Mouse (Mus musculus): ENCODE results near the gene Klk1b1. TPM values are rescaled to one million over a fixed set of nuclear protein-coding genes. Genes with fewer than 3 reads are reported as not detected.
"Not testable (repeated sequence)": the region's sequence is repeated elsewhere in the genome, so short reads cannot be mapped to it uniquely, and the experiment has no call there.

Klk1b1 gene
- total RNA-seq, 2 experiments from 2014 or later = not detected

DNA sequence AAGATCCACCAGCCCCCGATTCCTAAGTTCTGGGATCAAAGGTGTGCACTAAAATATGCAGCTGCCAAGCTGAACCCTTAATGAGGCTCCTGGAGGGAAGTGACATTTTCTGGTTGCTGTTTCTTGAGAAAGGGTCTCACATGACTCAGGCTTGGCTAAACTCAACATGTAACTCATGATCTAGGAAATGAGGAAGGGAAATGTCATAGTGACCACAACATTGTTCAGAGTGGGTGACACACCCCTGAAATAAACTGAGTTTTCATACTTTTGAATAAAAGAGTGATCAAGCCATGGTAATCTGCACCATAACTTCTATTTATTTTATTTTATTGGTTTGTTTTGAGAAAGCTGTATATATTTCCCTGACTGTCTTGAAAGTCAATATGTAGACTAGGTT lies 28.3 kb downstream of the Klk1b1 start:
- not testable (repeated sequence) for ATAC-seq (replicated peaks; ENCODE audit: low FRiP score, poor library complexity, severe bottlenecking)

DNA sequence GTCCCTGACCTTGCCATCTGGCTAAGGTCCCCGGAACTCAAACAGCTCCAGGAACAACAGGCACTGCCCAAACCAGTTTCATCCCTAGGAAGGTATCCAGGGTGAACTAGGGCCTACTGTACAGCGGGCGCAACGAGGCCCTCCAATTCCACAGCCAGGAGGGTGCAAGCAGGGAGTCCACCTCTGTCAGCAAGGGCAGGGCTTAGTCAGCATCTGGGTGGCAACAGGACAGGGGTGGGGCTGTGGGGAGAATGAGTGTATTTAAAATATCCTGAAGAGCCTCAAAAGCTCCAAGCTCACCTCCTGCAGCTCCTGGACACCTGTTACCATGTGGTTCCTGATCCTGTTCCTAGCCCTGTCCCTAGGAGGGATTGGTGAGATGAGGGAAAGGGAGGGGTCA lies 29.0 kb downstream of the Klk1b1 start, which contains the start of gene Klk1b11:
Gene Klk1b11 (plus strand): TSS at position 301 of the 400 bp plus-strand sequence.
- ATAC-seq (replicated peaks; ENCODE audit: low FRiP score, poor library complexity, severe bottlenecking) = not testable (repeated sequence)

GRCm38 (mm10) chr7:44004847-44005246 lies 38.3 kb downstream of the Klk1b1 start:
- no peak for ATAC-seq (replicated peaks; ENCODE audit: low FRiP score, poor library complexity, severe bottlenecking)

DNA sequence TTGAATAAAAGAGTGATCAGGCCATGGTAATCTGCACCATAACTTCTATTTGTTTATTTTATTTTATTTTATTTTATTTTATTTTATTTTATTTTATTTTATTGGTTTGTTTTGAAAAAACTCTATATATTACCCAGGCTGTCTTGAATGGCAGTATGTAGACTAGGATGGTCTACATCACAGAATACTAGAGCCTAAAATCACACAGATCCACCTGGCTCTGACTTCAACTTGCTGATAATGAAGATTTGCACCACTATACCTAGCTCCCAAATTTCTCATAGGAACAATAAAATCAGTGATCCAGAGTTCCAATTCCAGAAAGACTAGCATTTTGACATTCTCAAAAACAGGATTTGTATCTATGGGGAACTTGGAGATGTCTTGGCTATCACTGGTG lies 45.3 kb downstream of the Klk1b1 start, which contains the start of gene Klk1b26:
Gene Klk1b26 (plus strand): TSS at position 301 of the 400 bp plus-strand sequence.
- not testable (repeated sequence) for ATAC-seq (replicated peaks; ENCODE audit: low FRiP score, poor library complexity, severe bottlenecking)

DNA sequence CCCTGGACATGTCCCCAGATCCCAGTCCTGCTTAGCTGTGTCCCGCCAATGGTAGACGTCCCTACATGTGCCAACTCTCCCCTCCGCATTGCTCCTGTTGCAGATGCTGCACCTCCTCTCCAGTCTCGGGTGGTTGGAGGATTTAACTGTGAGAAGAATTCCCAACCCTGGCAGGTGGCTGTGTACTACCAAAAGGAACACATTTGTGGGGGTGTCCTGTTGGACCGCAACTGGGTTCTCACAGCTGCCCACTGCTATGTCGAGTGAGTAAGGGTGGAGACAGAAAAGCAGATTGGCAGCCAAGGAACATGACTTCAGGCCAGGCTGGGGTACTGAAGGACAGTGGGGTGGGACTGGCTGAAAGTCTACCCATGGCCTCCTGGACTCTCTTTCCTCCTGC lies 48.1 kb downstream of the Klk1b1 start:
- ATAC-seq (replicated peaks; ENCODE audit: low FRiP score, poor library complexity, severe bottlenecking) = not testable (repeated sequence)

DNA sequence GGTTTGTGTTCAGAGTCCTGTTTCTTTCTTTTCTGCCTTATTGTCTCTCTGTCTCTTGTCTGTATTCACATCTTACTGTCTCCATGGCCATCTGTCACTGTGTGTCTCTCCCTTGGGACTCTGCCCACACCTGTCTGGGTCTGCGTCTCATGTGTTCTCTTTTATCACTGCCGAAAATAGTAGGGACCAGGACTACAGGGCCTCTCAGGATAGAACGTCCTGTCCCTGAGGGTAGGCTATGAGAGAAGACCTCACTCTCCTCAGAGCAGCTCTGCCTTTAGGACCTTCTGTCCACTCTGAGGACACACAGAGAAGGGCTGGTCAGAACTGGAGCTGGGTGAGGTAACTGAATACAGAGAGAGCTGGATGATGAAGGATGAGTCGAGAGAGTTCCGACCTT lies 48.5 kb downstream of the Klk1b1 start:
- no peak for ATAC-seq (replicated peaks; ENCODE audit: low FRiP score, poor library complexity, severe bottlenecking)

Other genes starting within 250 kb of the Klk1b1 start
- not detected in 2 replicates for gene Klk12, start 197.9 kb upstream of the Klk1b1 start, total RNA-seq (2015; ENCODE audit: low replicate concordance)
- not detected in 2 replicates for gene Klk12, start 197.9 kb upstream of the Klk1b1 start, total RNA-seq (2017; ENCODE audit: low replicate concordance)
- gene Klk11, start 192.1 kb upstream of the Klk1b1 start, total RNA-seq (2015; ENCODE audit: low replicate concordance) = not detected in 2 replicates
- gene Klk11, start 192.1 kb upstream of the Klk1b1 start, total RNA-seq (2017; ENCODE audit: low replicate concordance) = not detected in 2 replicates
- not detected in 2 replicates for gene Klk10, start 185.7 kb upstream of the Klk1b1 start, total RNA-seq (2015; ENCODE audit: low replicate concordance)
- not detected in 2 replicates for gene Klk10, start 185.7 kb upstream of the Klk1b1 start, total RNA-seq (2017; ENCODE audit: low replicate concordance)
- gene Klk9, start 174.9 kb upstream of the Klk1b1 start, total RNA-seq (2015; ENCODE audit: low replicate concordance) = not detected in 2 replicates
- not detected in 2 replicates for gene Klk9, start 174.9 kb upstream of the Klk1b1 start, total RNA-seq (2017; ENCODE audit: low replicate concordance)
- gene Klk8, start 169.2 kb upstream of the Klk1b1 start, total RNA-seq (2015; ENCODE audit: low replicate concordance) = 6.1 TPM in 1 of 2 replicates, not detected in the other
- 0.56 and 8.3 TPM in 2 replicates for gene Klk8, start 169.2 kb upstream of the Klk1b1 start, total RNA-seq (2017; ENCODE audit: low replicate concordance)
- not detected in 2 replicates for gene Klk7, start 155.5 kb upstream of the Klk1b1 start, total RNA-seq (2015; ENCODE audit: low replicate concordance)
- gene Klk7, start 155.5 kb upstream of the Klk1b1 start, total RNA-seq (2017; ENCODE audit: low replicate concordance) = not detected in 2 replicates
- gene Klk6, start 142.3 kb upstream of the Klk1b1 start, total RNA-seq (2015; ENCODE audit: low replicate concordance) = not detected in 2 replicates
- gene Klk6, start 142.3 kb upstream of the Klk1b1 start, total RNA-seq (2017; ENCODE audit: low replicate concordance) = not detected in 2 replicates
- not detected in 2 replicates for gene Klk5, start 124.8 kb upstream of the Klk1b1 start, total RNA-seq (2015; ENCODE audit: low replicate concordance)
- not detected in 2 replicates for gene Klk5, start 124.8 kb upstream of the Klk1b1 start, total RNA-seq (2017; ENCODE audit: low replicate concordance)
- not detected in 2 replicates for gene Klk4, start 85.6 kb upstream of the Klk1b1 start, total RNA-seq (2015; ENCODE audit: low replicate concordance)
- gene Klk4, start 85.6 kb upstream of the Klk1b1 start, total RNA-seq (2017; ENCODE audit: low replicate concordance) = not detected in 2 replicates
- gene Klk15, start 33.0 kb upstream of the Klk1b1 start, total RNA-seq (2015; ENCODE audit: low replicate concordance) = not detected in 2 replicates
- not detected in 2 replicates for gene Klk15, start 33.0 kb upstream of the Klk1b1 start, total RNA-seq (2017; ENCODE audit: low replicate concordance)
- not detected in 2 replicates for gene Klk1b8, start 16.1 kb upstream of the Klk1b1 start, total RNA-seq (2015; ENCODE audit: low replicate concordance)
- gene Klk1b8, start 16.1 kb upstream of the Klk1b1 start, total RNA-seq (2017; ENCODE audit: low replicate concordance) = not detected in 2 replicates
- not detected in 2 replicates for gene Klk1b9, start 9.3 kb downstream of the Klk1b1 start, total RNA-seq (2015; ENCODE audit: low replicate concordance)
- not detected in 2 replicates for gene Klk1b9, start 9.3 kb downstream of the Klk1b1 start, total RNA-seq (2017; ENCODE audit: low replicate concordance)
- not detected in 2 replicates for gene Klk1b11, start 29.1 kb downstream of the Klk1b1 start, total RNA-seq (2015; ENCODE audit: low replicate concordance)
- not detected in 2 replicates for gene Klk1b11, start 29.1 kb downstream of the Klk1b1 start, total RNA-seq (2017; ENCODE audit: low replicate concordance)
- not detected in 2 replicates for gene Klk1b26, start 45.4 kb downstream of the Klk1b1 start, total RNA-seq (2015; ENCODE audit: low replicate concordance)
- gene Klk1b26, start 45.4 kb downstream of the Klk1b1 start, total RNA-seq (2017; ENCODE audit: low replicate concordance) = not detected in 2 replicates
- not detected in 2 replicates for gene Klk1b27, start 85.5 kb downstream of the Klk1b1 start, total RNA-seq (2015; ENCODE audit: low replicate concordance)
- not detected in 2 replicates for gene Klk1b27, start 85.5 kb downstream of the Klk1b1 start, total RNA-seq (2017; ENCODE audit: low replicate concordance)
- gene Klk1b21, start 135.6 kb downstream of the Klk1b1 start, total RNA-seq (2015; ENCODE audit: low replicate concordance) = not detected in 2 replicates
- not detected in 2 replicates for gene Klk1b21, start 135.6 kb downstream of the Klk1b1 start, total RNA-seq (2017; ENCODE audit: low replicate concordance)
- not detected in 2 replicates for gene Klk1b22, start 145.9 kb downstream of the Klk1b1 start, total RNA-seq (2015; ENCODE audit: low replicate concordance)
- not detected in 2 replicates for gene Klk1b22, start 145.9 kb downstream of the Klk1b1 start, total RNA-seq (2017; ENCODE audit: low replicate concordance)
- gene Klk1b16, start 170.0 kb downstream of the Klk1b1 start, total RNA-seq (2015; ENCODE audit: low replicate concordance) = not detected in 2 replicates
- gene Klk1b16, start 170.0 kb downstream of the Klk1b1 start, total RNA-seq (2017; ENCODE audit: low replicate concordance) = not detected in 2 replicates
- gene Klk1b24, start 221.5 kb downstream of the Klk1b1 start, total RNA-seq (2015; ENCODE audit: low replicate concordance) = not detected in 2 replicates
- gene Klk1b24, start 221.5 kb downstream of the Klk1b1 start, total RNA-seq (2017; ENCODE audit: low replicate concordance) = not detected in 2 replicates
- gene Klk1b3, start 231.4 kb downstream of the Klk1b1 start, total RNA-seq (2015; ENCODE audit: low replicate concordance) = not detected in 2 replicates
- not detected in 2 replicates for gene Klk1b3, start 231.4 kb downstream of the Klk1b1 start, total RNA-seq (2017; ENCODE audit: low replicate concordance)
- gene Klk1b4, start 240.7 kb downstream of the Klk1b1 start, total RNA-seq (2015; ENCODE audit: low replicate concordance) = not detected in 2 replicates
- not detected in 2 replicates for gene Klk1b4, start 240.7 kb downstream of the Klk1b1 start, total RNA-seq (2017; ENCODE audit: low replicate concordance)
- gene Klk1b5, start 249.2 kb downstream of the Klk1b1 start, total RNA-seq (2015; ENCODE audit: low replicate concordance) = not detected in 2 replicates
- gene Klk1b5, start 249.2 kb downstream of the Klk1b1 start, total RNA-seq (2017; ENCODE audit: low replicate concordance) = not detected in 2 replicates

Data from erythroblast, adult 5-6 weeks (primary cell).